Mouse (Mus musculus) 416B (cell line): ENCODE results near the gene Crcp.

Source experiments
- DNase-seq: peaks from one replicate; pipeline ENCODE4 v3.0.0; 2011; ENCODE audit warnings: low read depth

The Crcp gene

GRCm38 (mm10) chr5:130056303-130056702 lies 27.2 kb downstream of the Crcp start:
- DNase-seq = no peak

GRCm38 (mm10) chr5:130059413-130060328 lies 30.6 kb downstream of the Crcp start:
- no peak for DNase-seq

- DNase-seq = no peak
These were observed 31.2 kb downstream of the Crcp start for GRCm38 (mm10) chr5:130060329-130060665.

GRCm38 (mm10) chr5:130062096-130062495 lies 33.0 kb downstream of the Crcp start:
- DNase-seq = no peak

GRCm38 (mm10) chr5:130063760-130064159 lies 34.7 kb downstream of the Crcp start:
- no peak for DNase-seq

GRCm38 (mm10) chr5:130065579-130065978 lies 36.5 kb downstream of the Crcp start:
- peak; percentile 74 for DNase-seq

GRCm38 (mm10) chr5:130067841-130068264 lies 38.8 kb downstream of the Crcp start:
- no peak for DNase-seq

- DNase-seq = no peak
These were observed 43.9 kb downstream of the Crcp start, which contains the start of gene Tpst1 for GRCm38 (mm10) chr5:130073026-130073425. Gene Tpst1 (plus strand): TSS chr5:130073326.

GRCm38 (mm10) chr5:130074491-130074890 lies 45.4 kb downstream of the Crcp start:
- DNase-seq = no peak

- DNase-seq = no peak
These were observed 47.3 kb downstream of the Crcp start for GRCm38 (mm10) chr5:130076396-130076795.

GRCm38 (mm10) chr5:130078096-130078833 lies 49.2 kb downstream of the Crcp start:
- peak; percentile 19 for DNase-seq

GRCm38 (mm10) chr5:130078834-130079156 lies 49.7 kb downstream of the Crcp start:
- no peak for DNase-seq

- DNase-seq = peak; percentile 66
These were observed 50.3 kb downstream of the Crcp start for GRCm38 (mm10) chr5:130079202-130080050.

GRCm38 (mm10) chr5:130080051-130080681 lies 51.1 kb downstream of the Crcp start:
- DNase-seq = peak; percentile 23

GRCm38 (mm10) chr5:130081181-130081881 lies 52.2 kb downstream of the Crcp start:
- DNase-seq = peak; percentile 15

GRCm38 (mm10) chr5:130082431-130082830 lies 53.3 kb downstream of the Crcp start:
- DNase-seq = no peak

- DNase-seq = no peak
These were observed 55.2 kb downstream of the Crcp start for GRCm38 (mm10) chr5:130084271-130084670.

- DNase-seq = no peak
These were observed 58.9 kb downstream of the Crcp start for GRCm38 (mm10) chr5:130088008-130088407.

- no peak for DNase-seq
These were observed 59.5 kb downstream of the Crcp start for GRCm38 (mm10) chr5:130088612-130089011.

- DNase-seq = peak; percentile 70
These were observed 60.1 kb downstream of the Crcp start for GRCm38 (mm10) chr5:130089177-130089576.
